Mouse (Mus musculus): ENCODE results near the gene Wfdc5.

DNA sequence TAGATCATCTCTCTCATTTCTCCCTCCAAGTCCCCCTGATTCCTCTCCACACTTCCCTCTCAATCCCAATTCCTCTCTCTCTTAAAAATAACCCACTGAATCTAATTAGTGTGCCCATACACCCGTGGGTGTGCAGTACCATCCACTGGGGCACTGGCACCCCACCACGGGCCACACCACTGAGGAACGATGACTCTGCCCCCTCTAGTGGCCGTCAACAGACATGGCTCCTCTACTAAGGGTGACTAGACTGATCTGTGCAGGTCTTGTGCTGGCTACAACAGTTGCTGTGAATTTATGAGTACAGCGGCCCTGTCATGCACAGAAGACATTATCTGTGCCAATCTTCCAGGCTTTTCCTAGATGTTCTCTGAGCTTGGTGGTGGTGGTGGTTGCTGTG lies 6.2 kb upstream of the Wfdc5 start:
- TF ChIP-seq GATA1 (IDR thresholded peaks at IDR 0.05; ENCODE audit: low read length) (no peak), TAL1 (IDR thresholded peaks at IDR 0.05; ENCODE audit: low read length) (no peak)

All from erythroblast, embryonic 14.5 days (primary cell).